Mouse (Mus musculus): Measurements from ENCODE around the gene Aurka. TPM values are rescaled to one million over a fixed set of nuclear protein-coding genes. Genes with fewer than 3 reads are reported as not detected.

Gene Aurka
- polyA plus RNA-seq (2015; fragmentation: Nextera tagmentation; extraction: Ambion mirVana) = 110 and 117 TPM in 2 replicates

GRCm38 (mm10) chr2:172370411-172371223 is at the start of gene Aurka, which contains the start of gene Cstf1:
Aurka (minus strand) TSS chr2:172370535.
Cstf1 (plus strand) TSS chr2:172370681.
- ATAC-seq (ENCODE audit: insufficient number of reproducible peaks, insufficient read depth, low FRiP score, low TSS enrichment, low read depth) = peak; percentile 96
- Histone ChIP-seq H3K27me3 (no peaks in the 10 kb centered on the region), H3K4me2 (peak within 1 kb of the TSS; percentile 80), H3K27ac (peak within 1 kb of the TSS; percentile 89), H3K9me3 (no peaks in the 10 kb centered on the region), H3K9ac (peak within 1 kb of the TSS; percentile 98), H3K4me3 (peak within 1 kb of the TSS; percentile 96), H3K4me1 (peaks cover 42% of the 10 kb centered on the region), H3K36me3 (peaks cover 51% of the 10 kb centered on the region)
- WGBS = under 1% methylated on average over 66 of the region's 66 CpGs

GRCm38 (mm10) chr2:172418208-172418607 is 47.9 kb upstream of the Aurka start:
- no peaks in the 10 kb centered on the region for H3K9me3 ChIP-seq
- H3K36me3 ChIP-seq = no peaks in the 10 kb centered on the region
- WGBS = 82% methylated on average over 5 of the region's 5 CpGs
- H3K4me1 ChIP-seq = peaks cover 4% of the 10 kb centered on the region
- ATAC-seq (ENCODE audit: insufficient number of reproducible peaks, insufficient read depth, low FRiP score, low TSS enrichment, low read depth) = no peak
- H3K27ac ChIP-seq = no peak overlapping the region
- no peak overlapping the region for H3K9ac ChIP-seq
- no peak overlapping the region for H3K4me3 ChIP-seq
- no peak overlapping the region for H3K4me2 ChIP-seq
- H3K27me3 ChIP-seq = no peaks in the 10 kb centered on the region

GRCm38 (mm10) chr2:172416876-172417275 is 46.5 kb upstream of the Aurka start:
- Histone ChIP-seq H3K27me3 (no peaks in the 10 kb centered on the region), H3K36me3 (no peaks in the 10 kb centered on the region), H3K4me2 (no peak overlapping the region), H3K4me1 (peaks cover 13% of the 10 kb centered on the region), H3K9me3 (no peaks in the 10 kb centered on the region), H3K4me3 (no peak overlapping the region), H3K9ac (no peak overlapping the region), H3K27ac (no peak overlapping the region)
- WGBS = 84% methylated on average over 5 of the region's 5 CpGs
- ATAC-seq (ENCODE audit: insufficient number of reproducible peaks, insufficient read depth, low FRiP score, low TSS enrichment, low read depth) = no peak

GRCm38 (mm10) chr2:172416218-172416617 is 45.9 kb upstream of the Aurka start:
- H3K36me3 ChIP-seq = no peaks in the 10 kb centered on the region

GRCm38 (mm10) chr2:172413894-172414293 is 43.6 kb upstream of the Aurka start:
- Histone ChIP-seq H3K36me3 (no peaks in the 10 kb centered on the region), H3K4me2 (no peak overlapping the region), H3K4me3 (no peak overlapping the region), H3K27ac (no peak overlapping the region), H3K4me1 (peaks cover 13% of the 10 kb centered on the region), H3K27me3 (no peaks in the 10 kb centered on the region), H3K9ac (no peak overlapping the region), H3K9me3 (no peaks in the 10 kb centered on the region)
- WGBS = 49% methylated on average over 5 of the region's 5 CpGs
- no peak for ATAC-seq (ENCODE audit: insufficient number of reproducible peaks, insufficient read depth, low FRiP score, low TSS enrichment, low read depth)

More at GRCm38 (mm10) chr2:172416218-172416617, 45.9 kb upstream of the Aurka start:
- H3K9ac ChIP-seq = no peak overlapping the region
- no peak overlapping the region for H3K27ac ChIP-seq
- WGBS = 64% methylated on average over 12 of the region's 12 CpGs
- no peaks in the 10 kb centered on the region for H3K9me3 ChIP-seq
- no peaks in the 10 kb centered on the region for H3K27me3 ChIP-seq
- no peak overlapping the region for H3K4me2 ChIP-seq
- ATAC-seq (ENCODE audit: insufficient number of reproducible peaks, insufficient read depth, low FRiP score, low TSS enrichment, low read depth) = no peak
- no peak overlapping the region for H3K4me3 ChIP-seq
- H3K4me1 ChIP-seq = peaks cover 13% of the 10 kb centered on the region

- no peak overlapping the region for H3K4me3 ChIP-seq
- no peak for ATAC-seq (ENCODE audit: insufficient number of reproducible peaks, insufficient read depth, low FRiP score, low TSS enrichment, low read depth)
- no peak overlapping the region for H3K27ac ChIP-seq
- H3K4me2 ChIP-seq = no peak overlapping the region
- WGBS = 18% methylated on average over 4 of the region's 4 CpGs
- peaks cover 13% of the 10 kb centered on the region for H3K4me1 ChIP-seq
- H3K27me3 ChIP-seq = no peaks in the 10 kb centered on the region
- H3K9me3 ChIP-seq = no peaks in the 10 kb centered on the region
- no peak overlapping the region for H3K9ac ChIP-seq
- no peaks in the 10 kb centered on the region for H3K36me3 ChIP-seq
These were observed 42.9 kb upstream of the Aurka start for GRCm38 (mm10) chr2:172413273-172413672.

GRCm38 (mm10) chr2:172412454-172412853 is 42.1 kb upstream of the Aurka start:
- Histone ChIP-seq H3K9ac (no peak overlapping the region), H3K36me3 (no peaks in the 10 kb centered on the region), H3K4me2 (peak overlapping the region; percentile 45), H3K4me1 (peaks cover 13% of the 10 kb centered on the region), H3K27ac (no peak overlapping the region), H3K27me3 (no peaks in the 10 kb centered on the region), H3K9me3 (no peaks in the 10 kb centered on the region), H3K4me3 (no peak overlapping the region; the same call in 1 of the 2 replicates)
- no peak for ATAC-seq (ENCODE audit: insufficient number of reproducible peaks, insufficient read depth, low FRiP score, low TSS enrichment, low read depth)
- WGBS = 3% methylated on average over 9 of the region's 9 CpGs

- Histone ChIP-seq H3K9me3 (no peaks in the 10 kb centered on the region), H3K4me3 (no peak overlapping the region), H3K4me1 (peaks cover 13% of the 10 kb centered on the region), H3K9ac (no peak overlapping the region), H3K36me3 (no peaks in the 10 kb centered on the region), H3K27me3 (no peaks in the 10 kb centered on the region), H3K4me2 (no peak overlapping the region), H3K27ac (no peak overlapping the region)
- WGBS = 80% methylated on average over 11 of the region's 11 CpGs
- no peak for ATAC-seq (ENCODE audit: insufficient number of reproducible peaks, insufficient read depth, low FRiP score, low TSS enrichment, low read depth)
These were observed 40.8 kb upstream of the Aurka start for GRCm38 (mm10) chr2:172411091-172411490.

- Histone ChIP-seq H3K27me3 (no peaks in the 10 kb centered on the region), H3K36me3 (no peaks in the 10 kb centered on the region), H3K4me3 (no peak overlapping the region), H3K9ac (no peak overlapping the region), H3K9me3 (no peaks in the 10 kb centered on the region), H3K4me2 (no peak overlapping the region), H3K27ac (no peak overlapping the region), H3K4me1 (peaks cover 13% of the 10 kb centered on the region)
- ATAC-seq (ENCODE audit: insufficient number of reproducible peaks, insufficient read depth, low FRiP score, low TSS enrichment, low read depth) = no peak
- WGBS = 90% methylated on average over 2 of the region's 2 CpGs
These were observed 40.4 kb upstream of the Aurka start for GRCm38 (mm10) chr2:172410686-172411085.

- no peak overlapping the region for H3K4me2 ChIP-seq
- no peak overlapping the region for H3K27ac ChIP-seq
- H3K4me1 ChIP-seq = peaks cover 2% of the 10 kb centered on the region; the same call in 1 of the 2 replicates
- WGBS = 71% methylated on average over 2 of the region's 2 CpGs
- no peaks in the 10 kb centered on the region for H3K9me3 ChIP-seq
- no peak for ATAC-seq (ENCODE audit: insufficient number of reproducible peaks, insufficient read depth, low FRiP score, low TSS enrichment, low read depth)
- H3K9ac ChIP-seq = no peak overlapping the region
- no peaks in the 10 kb centered on the region for H3K27me3 ChIP-seq
- H3K4me3 ChIP-seq = no peak overlapping the region
- H3K36me3 ChIP-seq = no peaks in the 10 kb centered on the region
These were observed 37.2 kb upstream of the Aurka start for GRCm38 (mm10) chr2:172407499-172407898.

GRCm38 (mm10) chr2:172406173-172406572 is 35.8 kb upstream of the Aurka start:
- no peak for ATAC-seq (ENCODE audit: insufficient number of reproducible peaks, insufficient read depth, low FRiP score, low TSS enrichment, low read depth)
- Histone ChIP-seq H3K9ac (no peak overlapping the region), H3K4me2 (no peak overlapping the region), H3K4me1 (no peaks in the 10 kb centered on the region), H3K27me3 (no peaks in the 10 kb centered on the region), H3K36me3 (no peaks in the 10 kb centered on the region), H3K4me3 (no peak overlapping the region), H3K27ac (no peak overlapping the region), H3K9me3 (no peaks in the 10 kb centered on the region)
- 75% methylated on average over 4 of the region's 4 CpGs for WGBS

- ATAC-seq (ENCODE audit: insufficient number of reproducible peaks, insufficient read depth, low FRiP score, low TSS enrichment, low read depth) = no peak
These were observed 34.7 kb upstream of the Aurka start for GRCm38 (mm10) chr2:172405011-172405410.

More at GRCm38 (mm10) chr2:172405011-172405410, 34.7 kb upstream of the Aurka start:
- Histone ChIP-seq H3K4me2 (no peak overlapping the region), H3K27me3 (no peaks in the 10 kb centered on the region), H3K4me3 (no peak overlapping the region), H3K4me1 (no peaks in the 10 kb centered on the region), H3K9ac (no peak overlapping the region), H3K27ac (no peak overlapping the region), H3K36me3 (no peaks in the 10 kb centered on the region), H3K9me3 (no peaks in the 10 kb centered on the region)
- 68% methylated on average over 3 of the region's 3 CpGs for WGBS

Data from embryonic facial prominence, embryonic 13.5 days (tissue).